Mouse (Mus musculus) E14TG2a.4 (cell line): ENCODE results near the gene S100a1.

ENCODE experiments used
- H3K27me3 ChIP-seq: 2 replicates; pipeline ENCODE4 v1.6.1; 2014; ENCODE audit warnings: low read length, control low read depth; ENCODE audit not compliant: insufficient read depth
- H3K36me3 ChIP-seq: 2 replicates; pipeline ENCODE4 v1.6.1; 2014; ENCODE audit warnings: low read length, control low read depth; ENCODE audit not compliant: insufficient read depth
- H3K4me1 ChIP-seq: replicated peaks from 2 replicates; pipeline ENCODE4 v1.6.1; 2014; ENCODE audit warnings: low read depth, low read length, control low read depth
- H3K4me3 ChIP-seq: replicated peaks from 2 replicates; pipeline ENCODE4 v1.5.1; 2014; ENCODE audit warnings: mild to moderate bottlenecking, low read length
- H3K9me3 ChIP-seq: 2 replicates; pipeline ENCODE4 v1.6.1; 2014; ENCODE audit warnings: low read length, control low read depth
- CTCF ChIP-seq: conservative IDR thresholded peaks from 2 replicates; pipeline ENCODE4 v1.5.1; 2014; ENCODE audit warnings: low read length
- NANOG ChIP-seq: IDR thresholded peaks from 2 replicates; pipeline ENCODE4 v1.6.1; 2014; ENCODE audit warnings: borderline replicate concordance, low read length, mixed read lengths
- POU5F1 ChIP-seq: IDR thresholded peaks from 2 replicates; pipeline ENCODE4 v1.6.1; 2014; ENCODE audit warnings: low read length, borderline replicate concordance

The S100a1 gene

DNA sequence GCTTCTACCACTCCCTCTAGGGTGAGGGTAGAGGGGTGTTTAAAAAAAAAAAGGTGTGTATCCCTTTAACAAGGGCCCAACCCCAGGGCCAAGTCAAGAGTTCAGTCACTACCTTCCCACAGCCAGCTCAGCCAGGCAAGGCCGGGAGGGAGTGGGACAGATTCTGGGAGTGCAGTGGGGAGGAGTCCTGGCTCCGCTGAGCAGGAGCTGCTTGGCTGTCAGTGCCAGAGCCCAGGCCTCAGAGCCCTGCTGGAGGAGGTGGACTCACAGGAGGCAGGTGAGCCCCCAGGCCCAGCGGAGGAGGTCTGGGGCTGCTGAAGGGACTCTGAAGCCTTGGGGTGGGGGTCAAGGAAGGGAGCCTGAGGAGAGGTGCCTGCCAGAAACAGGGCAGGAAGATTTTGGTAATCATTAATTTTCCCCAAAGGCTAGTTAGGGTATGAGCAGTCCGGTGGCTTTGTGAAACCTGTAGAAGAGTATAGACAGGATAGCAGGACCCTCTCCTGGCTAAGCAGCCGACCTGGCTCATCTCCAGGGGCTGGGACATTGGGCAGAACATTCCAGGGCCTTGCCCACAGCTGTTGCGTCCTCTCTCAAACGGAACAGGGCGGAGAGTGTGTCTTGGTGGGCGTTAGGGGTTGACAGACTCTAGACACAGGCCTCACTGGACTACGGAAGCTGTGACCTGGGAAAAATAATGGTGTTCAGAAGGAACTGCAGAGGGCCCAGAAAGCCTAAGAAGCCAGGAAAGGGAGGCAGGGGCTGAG is 23.1 kb upstream of the S100a1 start, which contains the start of gene S100a16:
Gene S100a16, plus strand, starts transcription at position 114 of the 764 bp plus-strand sequence.
- no peak for TF ChIP-seq POU5F1
- no peak for TF ChIP-seq NANOG
- no peak for TF ChIP-seq CTCF
- H3K4me1 ChIP-seq = peaks cover 48% of the 10 kb centered on the region
- H3K27me3 ChIP-seq = peaks cover 31% of the 10 kb centered on the region
- H3K4me3 ChIP-seq = peak within 1 kb of the TSS; percentile 32
- no peaks in the 10 kb centered on the region for H3K9me3 ChIP-seq
- no peaks in the 10 kb centered on the region for H3K36me3 ChIP-seq

GRCm38 (mm10) chr3:90535446-90535845 is 21.3 kb upstream of the S100a1 start:
- TF ChIP-seq NANOG = no peak
- no peak for TF ChIP-seq POU5F1
- no peak for TF ChIP-seq CTCF
- H3K27me3 ChIP-seq = peaks cover 26% of the 10 kb centered on the region
- H3K4me1 ChIP-seq = peaks cover 29% of the 10 kb centered on the region
- H3K4me3 ChIP-seq = no peak overlapping the region
- H3K9me3 ChIP-seq = no peaks in the 10 kb centered on the region
- no peaks in the 10 kb centered on the region for H3K36me3 ChIP-seq

- Histone ChIP-seq H3K27me3 (peaks cover 14% of the 10 kb centered on the region; the same call in 1 of the 2 replicates), H3K4me1 (peaks cover 18% of the 10 kb centered on the region), H3K4me3 (no peak overlapping the region), H3K36me3 (no peaks in the 10 kb centered on the region), H3K9me3 (no peaks in the 10 kb centered on the region)
- TF ChIP-seq NANOG (no peak), CTCF (no peak), POU5F1 (no peak)
Measured at GRCm38 (mm10) chr3:90531713-90532112, 17.5 kb upstream of the S100a1 start.

DNA sequence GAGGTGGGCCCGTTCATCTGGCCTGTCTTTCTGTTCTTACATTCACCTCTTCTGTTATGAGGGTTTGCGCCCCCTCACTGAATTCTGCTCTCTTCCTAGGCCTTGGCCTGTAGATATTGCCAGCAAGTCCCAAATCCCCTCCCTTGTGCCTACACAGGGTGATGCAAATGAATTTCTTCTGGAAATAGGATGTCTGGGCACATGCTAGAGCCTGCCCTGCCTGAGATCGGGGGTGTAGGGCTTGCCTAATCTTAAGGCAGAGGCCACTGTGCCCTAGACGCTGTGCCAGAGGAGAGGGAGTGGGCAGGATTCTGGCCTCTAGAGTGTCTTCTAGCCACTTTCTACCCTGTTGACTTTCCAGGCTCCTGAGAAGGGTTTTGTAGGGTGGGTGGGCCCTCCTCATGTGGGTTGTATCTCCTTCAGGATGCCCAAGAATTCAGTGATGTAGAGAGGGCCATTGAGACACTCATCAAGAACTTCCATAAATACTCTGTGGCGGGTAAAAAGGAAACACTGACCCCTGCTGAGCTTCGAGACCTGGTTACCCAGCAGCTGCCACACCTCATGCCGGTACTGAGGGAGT is 13.2 kb upstream of the S100a1 start:
- peaks cover 32% of the 10 kb centered on the region for H3K4me1 ChIP-seq
- no peaks in the 10 kb centered on the region for H3K9me3 ChIP-seq
- H3K36me3 ChIP-seq = no peaks in the 10 kb centered on the region
- no peak overlapping the region for H3K4me3 ChIP-seq
- TF ChIP-seq POU5F1 (no peak), NANOG (no peak), CTCF (no peak)
- H3K27me3 ChIP-seq = peaks cover 16% of the 10 kb centered on the region; the same call in 1 of the 2 replicates

DNA sequence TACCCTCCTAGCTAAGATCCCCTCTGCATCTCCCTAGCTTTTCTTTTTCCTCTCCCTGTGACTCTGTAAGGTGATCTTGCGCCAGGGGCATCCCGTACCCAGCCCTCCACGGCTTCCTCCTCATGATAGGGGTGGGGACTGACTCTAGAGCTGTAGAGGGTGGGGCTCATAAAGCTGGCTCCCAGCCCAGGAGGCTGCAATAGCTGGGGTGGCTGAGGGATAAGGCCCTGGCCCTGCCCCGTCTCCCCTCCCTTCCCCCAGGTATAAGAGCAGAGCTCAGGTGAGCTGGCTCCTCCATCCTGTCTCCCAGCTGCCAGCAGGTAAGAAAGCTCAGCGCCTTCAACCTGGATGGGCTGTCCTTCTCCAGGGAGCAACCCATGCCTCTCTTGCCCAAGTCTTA is 12.4 kb upstream of the S100a1 start, which contains the start of gene S100a14:
Gene S100a14, plus strand, starts transcription at position 277 of the 400 bp plus-strand sequence.
- Histone ChIP-seq H3K36me3 (no peaks in the 10 kb centered on the region), H3K4me3 (no peak within 1 kb of the TSS), H3K4me1 (peaks cover 32% of the 10 kb centered on the region), H3K9me3 (no peaks in the 10 kb centered on the region), H3K27me3 (peaks cover 16% of the 10 kb centered on the region; the same call in 1 of the 2 replicates)
- no peak for TF ChIP-seq CTCF
- TF ChIP-seq POU5F1 = no peak
- TF ChIP-seq NANOG = no peak

DNA sequence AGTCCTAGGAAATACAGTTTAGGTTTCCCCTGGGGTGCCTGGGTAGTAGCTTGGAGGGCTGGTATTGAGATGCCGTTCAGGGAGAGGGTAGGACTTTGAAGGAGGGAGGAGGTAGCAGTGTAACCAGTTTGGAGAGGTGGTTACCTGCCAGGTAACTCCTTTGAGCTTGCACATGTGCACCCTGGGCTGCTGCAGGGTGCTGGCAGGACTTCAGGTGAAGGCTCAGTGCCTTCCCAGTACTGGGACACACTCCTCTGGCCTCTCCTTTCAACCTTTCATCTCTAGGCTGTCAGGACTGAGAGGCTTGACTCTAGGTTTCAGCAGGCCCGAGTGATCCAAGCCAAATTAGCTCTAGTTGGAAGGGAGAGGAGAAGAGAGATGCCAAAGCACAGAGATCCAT is 11.9 kb upstream of the S100a1 start:
- Histone ChIP-seq H3K4me1 (peaks cover 32% of the 10 kb centered on the region), H3K36me3 (no peaks in the 10 kb centered on the region), H3K4me3 (no peak overlapping the region), H3K27me3 (peaks cover 16% of the 10 kb centered on the region; the same call in 1 of the 2 replicates), H3K9me3 (no peaks in the 10 kb centered on the region)
- TF ChIP-seq NANOG (no peak), POU5F1 (no peak), CTCF (no peak)

GRCm38 (mm10) chr3:90525421-90525820 is 11.2 kb upstream of the S100a1 start:
- TF ChIP-seq CTCF (peak; percentile 70), NANOG (no peak), POU5F1 (no peak)

DNA sequence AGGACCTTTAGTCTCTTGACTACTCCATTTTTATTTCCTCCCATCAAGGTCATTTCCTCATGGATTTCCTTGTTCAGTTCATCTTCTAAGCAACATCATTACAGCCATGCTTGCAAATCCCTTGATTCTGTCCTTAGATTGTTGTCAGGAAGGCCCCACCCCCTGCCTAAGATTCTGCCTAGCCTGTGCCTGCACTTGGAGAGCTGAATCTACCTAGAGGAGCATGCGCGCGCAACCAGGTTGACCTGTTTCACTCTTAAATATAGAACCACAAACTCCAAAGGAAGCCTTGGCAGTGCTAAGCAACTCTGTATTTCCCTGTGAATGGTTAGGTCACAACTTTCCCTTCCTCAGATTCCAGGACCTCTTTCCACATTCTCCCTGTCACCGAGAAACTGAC is 3.5 kb upstream of the S100a1 start:
- H3K27me3 ChIP-seq = peaks cover 32% of the 10 kb centered on the region
- H3K9me3 ChIP-seq = no peaks in the 10 kb centered on the region
- peaks cover 45% of the 10 kb centered on the region for H3K4me1 ChIP-seq
- no peak overlapping the region for H3K4me3 ChIP-seq
- no peak for TF ChIP-seq POU5F1
- no peak for TF ChIP-seq NANOG
- TF ChIP-seq CTCF = no peak
- no peaks in the 10 kb centered on the region for H3K36me3 ChIP-seq

More at GRCm38 (mm10) chr3:90525421-90525820, 11.2 kb upstream of the S100a1 start:
- Histone ChIP-seq H3K4me1 (peaks cover 32% of the 10 kb centered on the region), H3K9me3 (no peaks in the 10 kb centered on the region), H3K36me3 (no peaks in the 10 kb centered on the region), H3K4me3 (no peak overlapping the region), H3K27me3 (peaks cover 19% of the 10 kb centered on the region; the same call in 1 of the 2 replicates)
